Mouse (Mus musculus) naive thymus-derived CD4-positive, alpha-beta T cell, adult 2 months (primary cell): ENCODE data around the gene Rpl10-ps3.

Experiments used
- DNase-seq: peaks from one replicate; pipeline ENCODE4 v3.0.0-alpha.2; 2011; ENCODE audit warnings: low read depth

Gene Rpl10-ps3

GRCm38 (mm10) chr9:50344868-50345267 lies at the start of gene Rpl10-ps3:
Gene Rpl10-ps3, minus strand, starts transcription at chr9:50344968.
- DNase-seq: no peak

GRCm38 (mm10) chr9:50375598-50375997 lies 30.8 kb upstream of the Rpl10-ps3 start:
- DNase-seq: no peak

- no peak for DNase-seq
These were observed 29.9 kb upstream of the Rpl10-ps3 start for GRCm38 (mm10) chr9:50374666-50375065.

GRCm38 (mm10) chr9:50368551-50369297 lies 24.0 kb upstream of the Rpl10-ps3 start:
- no peak for DNase-seq

- DNase-seq: no peak
These were observed 20.5 kb upstream of the Rpl10-ps3 start for GRCm38 (mm10) chr9:50365059-50365780.

GRCm38 (mm10) chr9:50363962-50364361 lies 19.2 kb upstream of the Rpl10-ps3 start:
- no peak for DNase-seq

GRCm38 (mm10) chr9:50363259-50363658 lies 18.5 kb upstream of the Rpl10-ps3 start:
- DNase-seq: peak; percentile 9

- DNase-seq: no peak
These were observed 17.8 kb upstream of the Rpl10-ps3 start for GRCm38 (mm10) chr9:50362556-50362955.

GRCm38 (mm10) chr9:50360370-50360769 lies 15.6 kb upstream of the Rpl10-ps3 start:
- peak; percentile 28 for DNase-seq

- DNase-seq: no peak
These were observed 12.6 kb upstream of the Rpl10-ps3 start for GRCm38 (mm10) chr9:50357331-50357730.

- DNase-seq: no peak
These were observed 7.0 kb upstream of the Rpl10-ps3 start for GRCm38 (mm10) chr9:50351746-50352145.

- DNase-seq: no peak
These were observed 5.8 kb upstream of the Rpl10-ps3 start for GRCm38 (mm10) chr9:50350571-50350970.

- DNase-seq: no peak
These were observed 4.4 kb upstream of the Rpl10-ps3 start for GRCm38 (mm10) chr9:50349156-50349555.

- no peak for DNase-seq
These were observed 3.5 kb upstream of the Rpl10-ps3 start for GRCm38 (mm10) chr9:50348256-50348655.

- no peak for DNase-seq
These were observed 9.0 kb downstream of the Rpl10-ps3 start for GRCm38 (mm10) chr9:50335539-50336325.

- peak; percentile 63 for DNase-seq
These were observed 11.4 kb downstream of the Rpl10-ps3 start for GRCm38 (mm10) chr9:50333413-50333812.

GRCm38 (mm10) chr9:50324355-50325225 lies 20.2 kb downstream of the Rpl10-ps3 start:
- peak; percentile 14 for DNase-seq

- DNase-seq: no peak
These were observed 24.0 kb downstream of the Rpl10-ps3 start for GRCm38 (mm10) chr9:50320729-50321128.

- no peak for DNase-seq
These were observed 25.3 kb downstream of the Rpl10-ps3 start for GRCm38 (mm10) chr9:50319506-50319905.

GRCm38 (mm10) chr9:50317299-50317698 lies 27.5 kb downstream of the Rpl10-ps3 start:
- DNase-seq: no peak

GRCm38 (mm10) chr9:50315650-50316049 lies 29.1 kb downstream of the Rpl10-ps3 start:
- DNase-seq: no peak
